Mouse (Mus musculus) midbrain, embryonic 12.5 days (tissue): ENCODE results near the gene Spata6. TPM values are rescaled to one million over a fixed set of nuclear protein-coding genes. Genes with fewer than 3 reads are reported as not detected.
A peak's percentile ranks its signal among the peaks of the same experiment; 100 is the strongest.

Source experiments
- ATAC-seq: fragments of 200-750 bp; cut with Nextera tagmentation; 2 replicates; pipeline ENCODE4 v1.8.0; 2017; ENCODE audit warnings: low read depth, moderate TSS enrichment, moderate library complexity; ENCODE audit not compliant: low FRiP score
- H3K27ac ChIP-seq: fragments of 300-500 bp; sonication (generic); replicated peaks from 2 replicates; pipeline ENCODE4 v1.5.1; 2016; ENCODE audit warnings: mild to moderate bottlenecking
- H3K27me3 ChIP-seq: fragments of 300-500 bp; sonication (generic); 2 replicates; pipeline ENCODE4 v1.6.1; 2016; ENCODE audit warnings: mild to moderate bottlenecking
- H3K36me3 ChIP-seq: fragments of 300-500 bp; sonication (generic); 2 replicates; pipeline ENCODE4 v1.6.1; 2016
- H3K4me1 ChIP-seq: fragments of 300-500 bp; sonication (generic); 2 replicates; pipeline ENCODE4 v1.6.1; 2016
- H3K4me2 ChIP-seq: fragments of 300-500 bp; sonication (generic); replicated peaks from 2 replicates; pipeline ENCODE4 v1.6.1; 2016; ENCODE audit warnings: mild to moderate bottlenecking, moderate library complexity
- H3K4me3 ChIP-seq: fragments of 300-500 bp; sonication (generic); 2 replicates; pipeline ENCODE4 v1.5.1; 2016; ENCODE audit warnings: mild to moderate bottlenecking
- H3K9ac ChIP-seq: fragments of 300-500 bp; sonication (generic); replicated peaks from 2 replicates; pipeline ENCODE4 v1.6.1; 2016; ENCODE audit warnings: mild to moderate bottlenecking, moderate library complexity
- H3K9me3 ChIP-seq: fragments of 300-500 bp; sonication (generic); 2 replicates; pipeline ENCODE4 v1.6.1; 2016; ENCODE audit warnings: mild to moderate bottlenecking
- WGBS: fragments of 180-500 bp; shearing (Covaris S2); methylation state at CpG from one replicate; pipeline ENCODE4 v1.1.7; 2016; 5-methylcytosine and 5-hydroxymethylcytosine counted together
- polyA plus RNA-seq: library from polyadenylated mRNA; unstranded; fragments of >200 nt; fragmentation: Nextera tagmentation; extraction: Ambion mirVana; gene quantifications from 2 replicates; pipeline ENCODE4 v1.2.1, GENCODE M21; 2016

The Spata6 gene
- polyA plus RNA-seq, 1 experiment from 2014 or later = 23.8 TPM

DNA sequence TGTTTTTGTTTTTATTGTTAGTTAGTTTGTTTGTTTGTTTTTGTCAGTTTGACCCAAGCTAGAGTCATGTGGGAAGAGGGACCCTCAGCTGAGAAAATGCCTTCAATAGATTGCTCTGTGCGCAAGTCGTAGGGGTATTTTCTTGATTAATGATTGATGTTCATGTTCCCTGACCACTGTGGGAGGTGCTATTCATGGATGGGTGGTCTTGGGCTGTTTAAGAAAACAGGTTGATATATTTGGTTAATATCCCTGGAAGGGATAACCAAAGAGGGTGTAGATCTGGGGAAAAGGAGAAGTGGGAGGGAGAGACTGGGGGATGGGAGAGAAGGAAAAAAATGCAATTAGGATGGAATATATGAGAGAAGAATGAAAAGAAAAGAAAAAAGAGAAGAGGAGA is 15.7 kb upstream of the Spata6 start:
- H3K4me2 ChIP-seq = no peak overlapping the region
- no peak for ATAC-seq
- no peak overlapping the region for H3K4me3 ChIP-seq
- no peaks in the 10 kb centered on the region for H3K4me1 ChIP-seq
- H3K27ac ChIP-seq = no peak overlapping the region
- no peak overlapping the region for H3K9ac ChIP-seq
- H3K9me3 ChIP-seq = no peaks in the 10 kb centered on the region
- no peaks in the 10 kb centered on the region for H3K36me3 ChIP-seq
- 91% methylated on average over 2 of the region's 2 CpGs for WGBS
- H3K27me3 ChIP-seq = no peaks in the 10 kb centered on the region

DNA sequence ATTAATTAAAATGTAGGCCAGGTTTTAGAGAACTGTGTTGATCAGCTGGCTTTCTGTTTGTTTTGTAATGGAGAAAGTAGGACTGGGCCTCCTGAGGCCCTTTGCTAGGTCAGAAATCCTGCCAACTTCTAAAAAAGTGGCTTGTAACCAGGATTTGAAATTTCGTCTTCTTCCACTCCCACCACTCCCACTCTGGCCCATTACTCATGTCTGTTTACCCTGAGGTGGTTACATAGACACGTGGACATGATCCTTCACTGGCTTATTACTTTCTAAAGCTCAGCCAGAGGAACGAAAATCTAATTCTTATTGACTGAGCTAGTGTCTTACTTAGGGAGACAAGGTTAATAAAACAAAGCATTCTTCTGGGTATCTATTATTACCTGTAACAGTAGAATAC is 14.8 kb upstream of the Spata6 start:
- Histone ChIP-seq H3K27ac (no peak overlapping the region), H3K9ac (no peak overlapping the region), H3K4me1 (no peaks in the 10 kb centered on the region), H3K4me3 (no peak overlapping the region), H3K36me3 (no peaks in the 10 kb centered on the region), H3K27me3 (no peaks in the 10 kb centered on the region), H3K9me3 (no peaks in the 10 kb centered on the region), H3K4me2 (no peak overlapping the region)
- 76% methylated on average over 3 of the region's 3 CpGs for WGBS
- ATAC-seq = no peak

DNA sequence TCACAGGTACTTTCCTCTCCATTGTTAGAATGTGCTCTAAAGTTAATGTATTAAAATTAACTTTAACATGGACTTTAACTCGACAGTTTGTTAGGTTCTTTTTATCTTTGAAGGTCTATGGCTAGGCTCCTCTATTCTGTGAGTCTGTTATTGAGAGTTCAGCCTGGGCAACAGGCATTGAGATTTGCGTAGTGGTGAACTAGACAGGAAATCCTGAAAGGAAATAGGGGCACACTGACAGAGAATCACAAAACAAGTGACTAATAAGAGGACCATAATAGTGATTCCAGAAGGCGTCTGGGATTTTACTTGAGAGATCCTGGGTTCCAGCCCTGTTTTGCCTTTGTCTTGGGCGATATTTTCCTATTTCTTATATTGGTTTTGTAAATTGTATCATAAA is 488 bp upstream of the Spata6 start:
- whole genome bisulfite sequencing = 80% methylated on average over 4 of the region's 4 CpGs
- H3K4me2 ChIP-seq = 0 out of 2 replicates have a peak overlapping the region, but pooled peaks have one; percentile 76
- H3K9ac ChIP-seq = no peak overlapping the region
- ATAC-seq = no peak; the same call in 1 of the 2 replicates
- H3K9me3 ChIP-seq = no peaks in the 10 kb centered on the region
- H3K27ac ChIP-seq = no peak overlapping the region
- H3K4me3 ChIP-seq = peak overlapping the region; percentile 87
- no peaks in the 10 kb centered on the region for H3K36me3 ChIP-seq
- H3K4me1 ChIP-seq = peaks cover 10% of the 10 kb centered on the region
- H3K27me3 ChIP-seq = no peaks in the 10 kb centered on the region

DNA sequence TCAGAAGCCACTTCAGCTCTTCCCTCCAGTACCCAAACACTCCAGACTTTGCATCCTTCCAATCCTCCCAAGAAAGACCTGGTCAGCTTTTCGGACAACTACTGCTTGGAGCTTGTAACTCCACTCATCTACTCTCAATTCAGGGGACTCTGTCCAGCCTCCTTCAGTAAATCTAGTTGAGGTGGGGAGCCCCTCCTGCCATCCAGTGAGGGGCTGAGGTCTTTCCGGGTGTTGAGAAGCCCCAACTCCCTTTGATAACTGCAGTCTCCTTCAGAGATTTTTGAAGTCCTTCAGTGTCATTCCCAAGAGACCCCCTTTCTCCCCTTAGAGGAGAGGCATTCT is 849 bp downstream of the Spata6 start:
- Histone ChIP-seq H3K27me3 (no peaks in the 10 kb centered on the region), H3K4me3 (peak overlapping the region; percentile 87), H3K4me1 (peaks cover 10% of the 10 kb centered on the region), H3K4me2 (peak overlapping the region; percentile 76), H3K36me3 (no peaks in the 10 kb centered on the region), H3K9me3 (no peaks in the 10 kb centered on the region), H3K9ac (0 out of 2 replicates have a peak overlapping the region, but pooled peaks have one; percentile 7), H3K27ac (0 out of 2 replicates have a peak overlapping the region, but pooled peaks have one; percentile 26)
- 14% methylated on average over 2 of the region's 2 CpGs for WGBS
- peak; percentile 3; the same call in 1 of the 2 replicates for ATAC-seq

DNA sequence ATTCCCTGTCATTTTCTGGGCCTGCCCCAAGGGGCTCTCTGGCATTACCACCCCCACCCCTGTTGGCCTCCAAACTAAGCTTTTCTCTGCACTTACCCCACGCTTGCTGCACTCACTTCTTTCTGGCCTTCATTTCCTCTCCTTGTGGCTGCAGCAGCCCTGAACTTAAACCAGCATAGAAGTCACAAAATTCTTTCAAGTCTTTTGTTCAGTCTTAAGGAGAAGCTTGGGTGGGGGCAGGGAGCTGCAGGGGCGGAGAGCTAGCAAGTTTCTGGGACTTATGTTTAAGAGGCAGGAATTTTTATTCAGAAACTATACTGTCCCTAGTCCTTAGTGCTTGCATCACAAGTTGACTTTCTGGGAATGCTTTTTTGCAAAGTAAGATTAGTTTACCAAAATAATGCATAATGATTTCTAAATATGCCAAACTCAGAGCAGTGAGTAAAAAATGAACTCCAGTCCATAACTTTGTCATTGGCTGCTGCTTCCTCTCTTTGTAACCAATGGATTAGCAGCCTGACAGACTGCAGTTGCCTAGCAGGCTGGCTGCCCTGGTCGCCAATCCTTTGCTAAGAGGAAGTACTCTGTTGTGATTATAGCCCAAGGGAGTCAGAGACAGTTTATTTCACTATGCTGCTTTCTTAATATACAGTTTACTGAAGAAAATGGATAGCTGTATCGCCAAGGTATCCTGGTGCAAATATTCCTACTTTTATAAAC is 1.5 kb downstream of the Spata6 start:
- Histone ChIP-seq H3K9me3 (no peaks in the 10 kb centered on the region), H3K36me3 (no peaks in the 10 kb centered on the region), H3K27me3 (no peaks in the 10 kb centered on the region), H3K9ac (0 out of 2 replicates have a peak overlapping the region, but pooled peaks have one; percentile 7), H3K4me2 (peak overlapping the region; percentile 76), H3K4me1 (peaks cover 10% of the 10 kb centered on the region), H3K4me3 (peak overlapping the region; percentile 87), H3K27ac (peak overlapping the region; percentile 26; the same call in 1 of the 2 replicates)
- WGBS = 19% methylated on average over 4 of the region's 4 CpGs
- 0 out of 2 replicates have a peak, but pooled peaks have one; percentile 7 for ATAC-seq

DNA sequence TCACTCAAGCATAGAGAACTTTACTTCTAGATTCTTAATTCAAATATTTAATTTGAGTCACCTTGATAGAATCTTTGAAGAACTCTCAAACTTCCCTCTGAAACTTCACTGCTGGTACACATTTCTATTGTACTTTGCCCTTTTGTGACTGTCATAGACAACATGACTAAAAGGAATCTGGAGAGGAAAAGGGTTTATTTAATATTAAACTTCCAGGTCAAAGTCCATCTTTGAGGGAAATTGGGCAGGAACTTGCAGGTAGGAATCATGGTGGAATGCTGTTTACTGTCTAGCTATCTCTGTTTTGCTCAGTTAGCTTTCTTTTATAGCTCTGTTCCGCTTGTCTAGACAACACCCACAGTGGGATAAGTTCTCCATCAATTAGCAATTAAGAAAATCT is 17.8 kb downstream of the Spata6 start:
- Histone ChIP-seq H3K4me1 (no peaks in the 10 kb centered on the region), H3K27ac (no peak overlapping the region), H3K36me3 (no peaks in the 10 kb centered on the region), H3K9ac (no peak overlapping the region), H3K27me3 (no peaks in the 10 kb centered on the region), H3K9me3 (no peaks in the 10 kb centered on the region), H3K4me2 (no peak overlapping the region), H3K4me3 (no peak overlapping the region)
- ATAC-seq = no peak
- 94% methylated on average over 1 of the region's 1 CpGs for WGBS

DNA sequence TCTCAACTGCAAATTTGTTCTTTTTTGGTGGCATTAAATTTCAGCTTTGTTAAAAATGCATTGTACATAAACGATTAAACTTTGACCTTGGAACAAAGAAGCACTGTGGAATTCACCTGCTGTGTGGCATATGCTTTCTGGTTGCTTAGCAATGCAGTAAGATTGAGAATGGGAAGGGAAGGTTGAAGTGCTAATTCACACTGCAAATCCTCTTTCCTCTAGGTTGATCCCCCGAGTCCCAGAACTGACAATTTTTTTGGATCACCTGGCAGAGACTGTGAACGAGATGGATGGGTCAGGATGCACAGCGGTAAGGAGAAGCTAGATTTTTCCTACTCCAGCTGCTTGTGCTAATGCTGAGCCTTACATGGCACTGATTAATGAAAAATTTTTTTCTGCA is 60.7 kb downstream of the Spata6 start:
- WGBS = 23% methylated on average over 4 of the region's 4 CpGs
- Histone ChIP-seq H3K4me1 (0 out of 2 replicates have a peak, but pooled peaks cover 5% of the 10 kb centered on the region), H3K36me3 (no peaks in the 10 kb centered on the region), H3K4me3 (no peak overlapping the region), H3K9ac (no peak overlapping the region), H3K27me3 (no peaks in the 10 kb centered on the region), H3K9me3 (no peaks in the 10 kb centered on the region), H3K27ac (no peak overlapping the region), H3K4me2 (no peak overlapping the region)
- ATAC-seq = peak; percentile 47

DNA sequence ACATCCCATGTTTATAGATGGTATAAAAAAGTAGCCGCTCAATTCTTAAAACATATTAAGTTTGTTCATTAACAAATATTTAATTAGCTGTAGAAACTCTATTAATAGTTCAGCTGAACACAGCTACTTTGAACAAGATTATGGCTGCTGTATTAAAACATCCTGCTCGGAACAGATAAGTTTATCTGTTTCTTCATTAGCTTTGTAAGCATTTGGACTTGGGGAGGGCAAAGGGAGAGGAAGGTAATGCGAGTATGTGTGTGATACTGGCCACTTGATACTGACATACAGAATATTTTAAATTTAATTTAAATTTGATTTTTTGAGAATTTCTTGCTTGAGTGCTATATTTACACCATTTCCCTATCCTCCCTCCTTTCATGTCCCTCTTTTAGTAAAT is 80.1 kb downstream of the Spata6 start:
- ATAC-seq = no peak
- H3K4me3 ChIP-seq = no peak overlapping the region
- no peaks in the 10 kb centered on the region for H3K36me3 ChIP-seq

DNA sequence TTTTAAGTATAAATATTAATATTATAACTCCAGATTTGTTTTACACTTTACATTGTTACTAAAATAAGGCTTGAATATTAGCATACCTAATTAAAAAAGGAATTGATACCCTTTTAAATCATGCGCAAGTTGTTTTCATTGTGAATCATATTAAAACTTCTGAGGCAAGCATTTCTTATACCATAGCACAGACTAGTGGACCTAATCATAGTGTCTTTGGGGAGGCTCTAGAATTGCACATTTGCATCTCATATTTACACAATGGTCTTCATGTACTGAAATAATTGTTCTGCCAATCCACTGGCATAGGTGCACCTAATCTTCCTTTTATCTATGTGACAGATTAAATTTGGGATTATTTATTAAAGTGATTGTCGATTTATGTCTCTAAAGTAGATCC is 83.4 kb downstream of the Spata6 start:
- Histone ChIP-seq H3K4me3 (no peak overlapping the region), H3K4me1 (no peaks in the 10 kb centered on the region), H3K36me3 (no peaks in the 10 kb centered on the region), H3K4me2 (no peak overlapping the region), H3K9me3 (no peaks in the 10 kb centered on the region), H3K9ac (no peak overlapping the region), H3K27ac (no peak overlapping the region), H3K27me3 (no peaks in the 10 kb centered on the region)
- 94% methylated on average over 2 of the region's 2 CpGs for WGBS
- no peak for ATAC-seq

More for the DNA sequence above, 80.1 kb downstream of the Spata6 start:
- Histone ChIP-seq H3K4me1 (no peaks in the 10 kb centered on the region), H3K4me2 (no peak overlapping the region), H3K27ac (no peak overlapping the region), H3K9me3 (no peaks in the 10 kb centered on the region), H3K9ac (no peak overlapping the region), H3K27me3 (no peaks in the 10 kb centered on the region)
- 95% methylated on average over 3 of the region's 3 CpGs for WGBS

DNA sequence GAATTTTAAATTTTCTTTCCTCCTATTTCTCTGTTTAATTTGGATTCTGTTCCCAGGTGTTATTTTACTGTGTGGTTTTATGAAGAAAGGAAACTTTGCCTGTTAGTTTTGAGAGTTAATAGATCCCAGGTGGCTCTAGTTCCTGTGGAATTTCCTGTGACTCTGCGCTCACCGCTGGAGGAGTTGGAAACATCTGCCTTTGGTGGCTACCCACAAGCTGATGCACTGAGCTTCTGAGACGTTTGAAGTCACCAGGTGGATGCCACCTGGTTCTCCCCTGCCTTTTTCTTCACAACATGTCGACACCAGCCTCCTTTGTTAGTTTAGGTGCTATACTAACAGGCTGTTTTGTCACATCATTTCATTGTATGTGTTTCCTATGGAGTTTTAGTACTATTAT is 97.7 kb downstream of the Spata6 start:
- Histone ChIP-seq H3K9me3 (no peaks in the 10 kb centered on the region), H3K27me3 (no peaks in the 10 kb centered on the region), H3K36me3 (no peaks in the 10 kb centered on the region), H3K9ac (no peak overlapping the region), H3K27ac (no peak overlapping the region), H3K4me2 (no peak overlapping the region), H3K4me1 (no peaks in the 10 kb centered on the region), H3K4me3 (no peak overlapping the region)
- no peak for ATAC-seq
- 75% methylated on average over 4 of the region's 4 CpGs for WGBS

DNA sequence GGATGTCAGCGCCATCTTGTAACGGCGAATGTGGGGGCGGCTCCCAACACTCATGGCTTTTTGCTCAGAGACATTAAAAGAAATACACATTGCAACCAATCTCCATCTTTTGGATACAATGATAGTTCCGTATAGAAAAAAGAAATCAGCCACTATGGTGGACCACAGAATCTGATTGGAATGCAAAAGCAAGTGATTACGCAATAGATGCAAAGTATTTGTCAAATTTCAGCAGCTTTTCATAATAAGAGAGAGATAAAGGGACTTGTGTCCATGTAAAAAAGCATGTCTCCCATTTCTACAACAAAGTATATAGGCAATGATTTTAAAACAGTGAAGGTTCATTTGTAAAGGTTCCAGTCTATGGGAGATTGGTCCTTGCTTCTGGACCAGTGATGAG is 119.1 kb downstream of the Spata6 start:
- no peaks in the 10 kb centered on the region for H3K27me3 ChIP-seq
- WGBS = 94% methylated on average over 6 of the region's 6 CpGs
- no peak overlapping the region for H3K9ac ChIP-seq
- H3K4me1 ChIP-seq = no peaks in the 10 kb centered on the region
- no peak overlapping the region for H3K4me2 ChIP-seq
- H3K4me3 ChIP-seq = no peak overlapping the region
- no peaks in the 10 kb centered on the region for H3K36me3 ChIP-seq
- ATAC-seq = no peak
- H3K9me3 ChIP-seq = no peaks in the 10 kb centered on the region
- H3K27ac ChIP-seq = no peak overlapping the region

DNA sequence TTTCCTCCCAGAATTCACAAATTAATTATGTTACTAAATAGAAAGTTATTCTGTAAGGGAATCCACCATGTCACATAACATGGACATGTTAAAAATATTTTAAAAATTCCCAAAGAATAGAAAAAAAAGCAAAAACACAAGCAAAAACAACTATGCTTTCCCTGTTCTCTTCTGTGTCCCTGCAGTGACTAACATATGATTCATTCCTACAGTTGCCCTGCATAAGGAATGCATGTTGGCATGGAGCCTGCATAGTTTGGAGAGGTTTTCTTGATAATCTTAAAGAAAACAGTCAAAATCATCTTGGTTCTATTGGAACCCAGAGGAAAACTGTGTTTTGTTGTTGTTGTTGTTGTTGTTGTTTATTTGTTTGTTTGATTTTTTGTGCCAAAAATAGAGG is 132.8 kb downstream of the Spata6 start:
- H3K27me3 ChIP-seq = no peaks in the 10 kb centered on the region

DNA sequence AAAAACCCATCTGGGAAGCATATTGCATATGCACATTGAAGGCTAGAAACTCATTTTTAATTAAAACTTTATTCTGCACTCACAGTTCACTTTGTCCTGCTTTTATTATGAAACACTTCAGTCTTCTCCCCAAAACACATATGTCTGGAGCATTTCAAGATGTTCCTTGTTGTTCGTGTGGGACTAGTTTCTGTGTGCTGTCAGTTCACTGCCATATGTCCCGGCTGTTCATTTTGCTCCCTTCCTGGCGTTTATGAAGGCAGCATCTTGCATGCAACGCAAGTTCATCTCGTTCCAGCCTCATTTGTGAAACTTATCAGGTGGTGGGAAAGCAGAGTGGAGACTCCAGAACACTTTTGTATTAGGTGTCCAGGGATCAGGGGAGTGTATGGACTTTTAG is 146.9 kb downstream of the Spata6 start:
- H3K9me3 ChIP-seq = no peaks in the 10 kb centered on the region
- no peaks in the 10 kb centered on the region for H3K27me3 ChIP-seq
- H3K27ac ChIP-seq = no peak overlapping the region
- no peak overlapping the region for H3K9ac ChIP-seq
- 86% methylated on average over 5 of the region's 5 CpGs for WGBS
- H3K36me3 ChIP-seq = no peaks in the 10 kb centered on the region
- no peak overlapping the region for H3K4me3 ChIP-seq
- ATAC-seq = no peak
- no peak overlapping the region for H3K4me2 ChIP-seq
- no peaks in the 10 kb centered on the region for H3K4me1 ChIP-seq

More for the DNA sequence above, 132.8 kb downstream of the Spata6 start:
- no peak overlapping the region for H3K27ac ChIP-seq
- no peak overlapping the region for H3K4me3 ChIP-seq
- no peak overlapping the region for H3K9ac ChIP-seq
- H3K36me3 ChIP-seq = no peaks in the 10 kb centered on the region
- H3K9me3 ChIP-seq = no peaks in the 10 kb centered on the region
- H3K4me2 ChIP-seq = no peak overlapping the region
- no peaks in the 10 kb centered on the region for H3K4me1 ChIP-seq
- ATAC-seq = no peak
